7 mouse cellular contexts compared by ENCODE assay signal in genomic region chr5:65764786-65765634, GRCm38 (mm10). TPM values are rescaled to one million over a fixed set of nuclear protein-coding genes. Genes with fewer than 3 reads are reported as not detected.
DNase-seq lines count a peak whose midpoint lies in the region; ATAC-seq and TF ChIP-seq lines count a peak whose summit lies in the region.

No protein-coding gene starts in this region.

- H3K4me3 ChIP-seq in embryonic facial prominence, embryonic 12.5 days: peak overlapping the region; percentile 84
- peak overlapping the region; percentile 89 for H3K4me3 ChIP-seq in intestine, postnatal 0 days (ENCODE audit: low read depth, low read length)
- peak overlapping the region; percentile 95 for H3K4me3 ChIP-seq in limb, embryonic 10.5 days
- peak overlapping the region; percentile 72 for H3K4me3 ChIP-seq in midbrain, embryonic 12.5 days

- no peak for TF ChIP-seq CTCF in intestine, postnatal 0 days (IDR thresholded peaks at IDR 0.05; ENCODE audit: low read depth)

- H3K4me2 ChIP-seq in embryonic facial prominence, embryonic 12.5 days (replicated peaks): peak overlapping the region; percentile 69
- peak overlapping the region; percentile 86 for H3K4me2 ChIP-seq in intestine, postnatal 0 days (replicated peaks; ENCODE audit: low read depth)
- H3K4me2 ChIP-seq in midbrain, embryonic 12.5 days (replicated peaks): peak overlapping the region; percentile 84

- no peaks in the 10 kb centered on the region for H3K27me3 ChIP-seq in embryonic facial prominence, embryonic 12.5 days
- H3K27me3 ChIP-seq in intestine, postnatal 0 days (replicated peaks; ENCODE audit: control insufficient read depth, insufficient read depth, low read length): no peaks in the 10 kb centered on the region
- no peaks in the 10 kb centered on the region for H3K27me3 ChIP-seq in limb, embryonic 10.5 days (ENCODE audit: low read depth, poor library complexity, severe bottlenecking)
- H3K27me3 ChIP-seq in midbrain, embryonic 12.5 days: no peaks in the 10 kb centered on the region

- 6% methylated on average over 36 of the region's 36 CpGs for WGBS in embryonic facial prominence, embryonic 12.5 days
- 2% methylated on average over 36 of the region's 36 CpGs for WGBS in intestine, postnatal 0 days
- WGBS in limb, embryonic 10.5 days: 8% methylated on average over 36 of the region's 36 CpGs
- WGBS in midbrain, embryonic 12.5 days: 6% methylated on average over 36 of the region's 36 CpGs

- H3K9me3 ChIP-seq in embryonic facial prominence, embryonic 12.5 days: no peaks in the 10 kb centered on the region
- no peaks in the 10 kb centered on the region for H3K9me3 ChIP-seq in intestine, postnatal 0 days (ENCODE audit: control insufficient read depth)
- no peaks in the 10 kb centered on the region for H3K9me3 ChIP-seq in limb, embryonic 10.5 days (replicated peaks)
- no peaks in the 10 kb centered on the region for H3K9me3 ChIP-seq in midbrain, embryonic 12.5 days

- H3K4me1 ChIP-seq in embryonic facial prominence, embryonic 12.5 days: peaks cover 4% of the 10 kb centered on the region
- no peaks in the 10 kb centered on the region for H3K4me1 ChIP-seq in intestine, postnatal 0 days (replicated peaks; ENCODE audit: control insufficient read depth, insufficient read depth, low read length)
- H3K4me1 ChIP-seq in limb, embryonic 10.5 days: peaks cover 4% of the 10 kb centered on the region
- peaks cover 7% of the 10 kb centered on the region for H3K4me1 ChIP-seq in midbrain, embryonic 12.5 days

- peak overlapping the region; percentile 100 for H3K27ac ChIP-seq in embryonic facial prominence, embryonic 12.5 days
- peak overlapping the region; percentile 100 for H3K27ac ChIP-seq in intestine, postnatal 0 days (ENCODE audit: low read depth, low read length)
- H3K27ac ChIP-seq in limb, embryonic 10.5 days: peak overlapping the region; percentile 100
- H3K27ac ChIP-seq in midbrain, embryonic 12.5 days (replicated peaks): peak overlapping the region; percentile 100

- H3K36me3 ChIP-seq in embryonic facial prominence, embryonic 12.5 days: no peaks in the 10 kb centered on the region
- H3K36me3 ChIP-seq in intestine, postnatal 0 days (ENCODE audit: control insufficient read depth, insufficient read depth): no peaks in the 10 kb centered on the region
- peaks cover 20% of the 10 kb centered on the region; the same call in 1 of the 2 replicates for H3K36me3 ChIP-seq in limb, embryonic 10.5 days
- no peaks in the 10 kb centered on the region for H3K36me3 ChIP-seq in midbrain, embryonic 12.5 days

- peak; percentile 92 for ATAC-seq in embryonic facial prominence, embryonic 12.5 days (ENCODE audit: insufficient number of reproducible peaks, insufficient read depth, low FRiP score, low TSS enrichment)
- ATAC-seq in granulocyte monocyte progenitor cell, adult 5-6 weeks (replicated peaks; ENCODE audit: poor library complexity, severe bottlenecking): peak; percentile 88
- peak; percentile 78 for ATAC-seq in intestine, postnatal 0 days
- ATAC-seq in midbrain, embryonic 12.5 days (ENCODE audit: low FRiP score, low read depth): peak; percentile 84

- peak overlapping the region; percentile 98 for H3K9ac ChIP-seq in embryonic facial prominence, embryonic 12.5 days
- H3K9ac ChIP-seq in intestine, postnatal 0 days (ENCODE audit: low read depth, low read length): peak overlapping the region; percentile 99
- peak overlapping the region; percentile 98 for H3K9ac ChIP-seq in midbrain, embryonic 12.5 days (replicated peaks)

- DNase-seq in adrenal gland, postnatal 36 days: peak; percentile 90 to 92
- DNase-seq in limb, embryonic 10.5 days (ENCODE audit: low spot score): peak; percentile 83
- DNase-seq in skeletal muscle tissue, adult 2 months (ENCODE audit: low read depth, low spot score): peak; percentile 86

RNA-seq across cellular contexts. Expression of gene N4bp2, which starts 1.7 kb away (rescaled TPM):
- 10 to 100 TPM; 11.7 to 16.6 TPM for total RNA-seq in adrenal gland, postnatal 36 days (2021)
- 38.1 and 41.7 TPM in 2 replicates for polyA plus RNA-seq in embryonic facial prominence, embryonic 12.5 days (2016; fragmentation: Nextera tagmentation; extraction: Ambion mirVana)
- 29.1 and 76.5 TPM in 2 replicates for total RNA-seq in granulocyte monocyte progenitor cell, adult 5-6 weeks (2014; fragmentation: Nextera tagmentation)
- 32.6 and 33.5 TPM in 2 replicates for total RNA-seq in granulocyte monocyte progenitor cell, adult 5-6 weeks (2017)
- polyA plus RNA-seq in intestine, postnatal 0 days (2015; fragmentation: Nextera tagmentation; extraction: Ambion mirVana): 12.1 and 13.3 TPM in 2 replicates
- 33.3 and 39.8 TPM in 2 replicates for polyA plus RNA-seq in limb, embryonic 10.5 days (2016; fragmentation: Nextera tagmentation; extraction: Ambion mirVana)
- 34.5 and 38.8 TPM in 2 replicates for polyA plus RNA-seq in midbrain, embryonic 12.5 days (2016; fragmentation: Nextera tagmentation; extraction: Ambion mirVana)

Comparison
In these comparisons a context has a peak if more than half of its experiments do, and no peak if none do; other contexts are left out.
1. Peak in every context shown above with its lines: DNase-seq, ATAC-seq, H3K4me3 ChIP-seq and H3K27ac ChIP-seq.